Mouse (Mus musculus) kidney, postnatal 10 days (tissue): ENCODE measurements at regions not wholly inside any gene's neighbourhood (a gene's known extent, or its start where the extent isn't known, plus 50 kb on each side); places are given as distances from the start of the nearest gene placed in this dataset.
"Not testable (repeated sequence)": the region's sequence is repeated elsewhere in the genome, so short reads cannot be mapped to it uniquely, and the experiment has no call there.

Experiments
- DNase-seq: peaks from one replicate; pipeline ENCODE4 v3.0.0; 2021; ENCODE audit warnings: mixed read lengths

DNA sequence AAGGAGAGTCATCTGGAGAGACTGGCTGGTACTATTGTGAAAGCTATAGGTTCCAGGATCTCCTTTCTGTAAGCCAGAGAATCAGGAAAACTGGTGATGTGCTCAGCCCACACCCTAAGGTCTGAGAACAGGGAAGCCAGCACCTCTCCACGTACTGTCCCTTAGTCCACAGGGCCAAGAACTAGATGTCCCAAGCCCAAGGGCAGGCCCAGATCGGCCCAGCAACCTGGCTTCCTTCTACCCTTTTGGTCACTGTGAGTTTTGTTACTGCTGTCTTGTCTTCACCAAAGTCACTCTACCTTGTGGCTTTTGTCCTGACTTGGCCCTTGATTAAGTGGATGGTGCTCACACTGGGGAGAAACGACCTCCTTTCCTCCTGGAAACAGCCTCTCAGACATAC, 107.8 kb upstream of the Spata13 start:
- no peak for DNase-seq

DNA sequence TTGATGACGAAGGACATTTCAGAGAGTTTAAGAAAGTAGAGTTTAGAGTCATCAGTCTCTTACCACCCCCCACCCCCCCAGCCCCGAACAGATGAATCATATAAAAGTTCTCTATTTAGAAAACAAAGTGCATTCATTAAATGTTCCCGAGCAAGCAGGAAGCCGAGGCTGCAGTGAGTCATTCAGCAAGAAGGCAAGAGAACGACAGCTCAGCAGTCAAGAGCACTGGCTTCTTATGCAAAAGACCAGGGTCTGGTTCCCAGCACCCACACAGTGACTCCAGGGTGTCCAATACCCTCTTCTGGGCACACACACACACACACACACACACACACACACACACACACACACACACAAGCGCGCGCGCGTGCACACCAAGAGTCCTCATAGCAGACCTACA, 107.0 kb upstream of the Spata13 start:
- DNase-seq = peak; percentile 35

DNA sequence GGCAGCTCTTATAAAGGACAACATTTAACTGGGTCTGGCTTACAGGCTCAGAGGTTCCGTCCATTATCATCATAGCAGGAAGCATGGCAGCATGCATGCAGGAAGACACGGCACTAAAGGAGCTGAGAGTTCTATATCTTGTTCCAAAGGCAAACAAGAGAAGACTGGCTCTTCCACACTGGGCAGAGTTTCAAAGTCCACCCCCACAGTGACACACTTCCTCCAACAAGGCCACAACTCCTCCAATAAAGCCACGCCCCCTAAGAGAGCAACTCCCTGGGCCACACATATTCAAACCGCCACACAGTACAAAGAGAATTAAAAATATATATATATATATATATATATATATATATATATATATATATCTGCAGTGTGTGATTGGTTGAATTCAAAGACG, 105.8 kb upstream of the Spata13 start:
- peak; percentile 55 for DNase-seq

DNA sequence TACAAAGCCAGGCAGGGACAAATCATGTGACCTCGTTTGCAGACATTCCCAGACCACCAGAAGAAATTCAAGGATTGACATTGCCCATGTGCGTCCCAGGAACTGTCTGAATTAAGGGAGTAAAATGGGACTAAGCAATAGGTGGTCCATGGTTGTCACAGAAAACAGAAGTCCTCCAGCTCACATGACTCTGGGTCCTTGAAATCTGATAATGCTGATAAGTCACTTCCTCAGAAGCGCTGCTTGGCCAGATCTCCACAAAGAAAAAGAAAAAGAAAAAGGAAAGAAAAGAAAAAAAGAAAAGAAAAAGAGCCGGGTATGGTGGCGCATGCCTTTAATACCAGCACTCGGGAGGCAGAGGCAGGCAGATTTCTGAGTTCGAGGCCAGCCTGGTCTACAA, 105.3 kb upstream of the Spata13 start:
- no peak for DNase-seq

DNA sequence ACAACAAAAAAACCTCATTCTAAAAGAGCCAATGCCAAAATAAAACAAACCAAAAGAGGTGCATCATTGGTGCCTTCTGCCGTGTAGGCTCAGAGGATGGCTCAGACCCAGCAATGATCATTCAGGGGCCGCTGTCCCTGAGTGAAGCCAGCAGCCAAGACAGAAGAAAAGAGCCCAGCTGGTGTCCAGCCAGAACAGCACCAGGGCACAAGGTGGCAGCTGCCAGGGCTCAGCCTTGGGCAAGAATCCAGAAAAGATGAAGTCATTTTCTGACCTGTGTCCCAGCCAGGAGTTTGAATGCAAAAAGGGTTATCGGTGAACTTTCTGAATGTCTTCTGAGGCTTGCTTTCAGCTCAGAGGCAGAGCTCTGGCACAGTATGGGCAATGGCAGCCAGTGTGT, 104.8 kb upstream of the Spata13 start:
- peak; percentile 65 for DNase-seq

DNA sequence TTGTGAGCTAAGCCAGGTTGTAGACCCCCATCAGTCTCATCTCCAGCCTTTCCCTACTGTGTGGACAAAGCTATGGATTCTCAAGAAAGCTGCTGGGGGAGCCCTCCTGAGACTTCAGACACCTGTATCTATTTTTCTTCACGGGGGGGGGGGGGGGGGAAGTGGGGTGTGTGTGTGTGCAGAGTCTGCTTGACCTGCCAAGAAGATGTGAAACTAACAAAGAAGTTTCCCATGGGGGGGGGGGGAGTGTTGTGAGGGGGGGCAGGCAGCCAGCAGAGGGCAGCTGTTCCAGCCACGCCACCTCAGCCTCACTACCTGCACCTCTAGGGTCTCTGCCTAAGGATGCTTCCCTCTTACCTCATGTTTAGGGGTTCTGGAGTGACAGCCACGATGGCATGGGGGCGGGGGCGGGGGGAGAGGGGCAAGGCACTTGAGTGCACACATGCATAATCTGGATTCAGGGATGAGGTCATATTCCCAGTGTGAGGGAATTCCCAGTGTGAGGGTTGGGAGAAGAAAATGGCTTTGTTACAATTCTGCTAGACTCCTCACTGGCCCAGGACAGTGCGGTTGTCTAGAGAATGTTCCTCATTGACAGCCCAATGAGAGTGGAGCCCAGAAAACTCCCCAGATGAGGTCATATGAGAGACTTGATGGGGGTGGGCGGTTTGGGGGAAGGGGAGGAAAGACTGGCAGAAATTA, 104.0 kb upstream of the Spata13 start:
- no peak for DNase-seq

DNA sequence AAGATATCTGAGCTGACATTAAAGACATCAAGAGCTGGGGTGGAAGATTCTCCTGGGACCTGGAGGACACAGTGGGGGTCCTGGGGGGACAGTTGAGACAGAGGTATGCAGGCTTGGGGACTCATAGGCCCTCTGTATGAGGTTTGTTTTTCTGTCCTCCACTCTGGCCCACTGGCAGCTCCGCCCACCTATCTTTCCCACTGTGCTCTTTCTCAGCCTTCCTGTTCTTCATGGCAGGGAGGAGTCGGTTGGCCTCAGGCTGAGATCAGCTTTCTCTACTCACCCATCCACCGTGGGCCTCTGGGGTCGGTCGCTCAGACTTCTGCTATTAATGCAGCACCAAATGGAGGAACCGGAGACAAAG, 103.5 kb upstream of the Spata13 start:
- DNase-seq = no peak

DNA sequence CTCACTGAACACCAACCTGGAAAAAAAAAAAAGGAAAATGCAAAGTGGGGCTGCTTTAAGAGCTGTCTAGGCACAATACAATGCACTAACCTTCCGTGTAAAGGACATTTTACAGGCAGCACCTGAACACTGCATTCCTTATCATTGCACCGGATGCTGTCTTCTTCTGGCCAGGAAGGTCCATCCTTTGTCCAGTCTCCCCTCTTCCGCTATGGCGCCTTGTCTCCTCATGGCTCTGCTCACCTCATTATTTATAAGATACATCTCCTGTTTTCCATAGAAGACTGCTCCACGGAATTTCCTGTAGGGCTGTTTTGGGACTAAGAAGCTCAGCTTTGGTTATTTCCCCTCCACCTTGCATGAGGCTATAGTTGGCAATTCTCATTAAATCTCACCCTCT, 102.8 kb upstream of the Spata13 start:
- DNase-seq = no peak

DNA sequence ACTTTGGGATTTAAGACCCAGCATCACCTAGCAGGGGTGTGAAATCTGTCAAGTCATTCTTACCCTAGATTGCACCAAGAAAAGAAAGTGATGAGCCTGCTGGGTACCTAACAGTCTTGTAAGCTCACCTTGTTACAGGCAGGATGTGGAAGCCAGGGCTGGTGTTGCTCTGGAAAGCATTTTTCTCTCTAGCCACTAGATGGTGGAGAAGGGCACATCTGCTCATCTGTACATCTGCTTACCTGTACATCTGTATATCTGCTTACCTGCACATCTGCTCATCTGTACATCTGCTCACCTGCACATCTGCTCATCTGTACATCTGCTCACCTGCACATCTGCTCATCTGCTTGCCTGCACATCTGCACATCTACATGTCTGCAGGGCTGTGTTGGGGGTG, 102.0 kb upstream of the Spata13 start:
- no peak for DNase-seq

DNA sequence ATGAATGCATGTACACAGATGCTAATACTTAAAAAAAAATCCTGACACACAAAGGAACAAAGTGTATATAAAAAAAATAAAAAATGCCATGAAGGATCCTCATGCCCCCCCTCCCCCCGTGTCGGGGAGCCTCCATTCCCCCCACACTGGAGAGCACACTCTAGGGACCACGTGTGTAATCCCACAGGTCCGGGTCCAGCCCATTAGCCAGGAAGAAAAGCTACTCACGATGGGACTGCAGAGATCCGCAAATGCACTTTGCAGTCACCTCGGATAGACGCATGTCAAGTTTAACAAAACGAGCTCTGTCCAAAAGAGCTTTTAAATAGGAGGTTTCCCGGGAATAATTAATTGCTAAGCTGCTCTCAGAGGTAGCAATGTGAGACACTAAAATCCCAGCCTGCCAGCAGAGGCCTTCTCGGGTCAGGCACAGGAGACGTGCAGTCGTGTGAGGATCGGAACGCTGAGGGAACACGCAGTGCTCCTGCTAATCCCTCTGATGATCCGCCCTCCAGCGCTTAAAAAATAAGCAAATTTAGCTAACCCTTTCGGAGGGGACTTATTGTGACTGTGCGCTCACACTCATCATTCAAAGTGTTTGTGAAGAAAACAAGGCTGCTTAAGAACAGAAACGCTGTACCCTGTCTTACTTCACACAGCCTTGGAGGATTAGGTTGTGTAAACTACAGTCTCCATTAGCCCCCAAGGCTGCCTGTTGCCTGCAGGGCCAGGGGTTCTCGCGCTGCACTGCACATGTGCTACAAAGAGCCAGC, 100.2 kb upstream of the Spata13 start:
- DNase-seq = no peak

DNA sequence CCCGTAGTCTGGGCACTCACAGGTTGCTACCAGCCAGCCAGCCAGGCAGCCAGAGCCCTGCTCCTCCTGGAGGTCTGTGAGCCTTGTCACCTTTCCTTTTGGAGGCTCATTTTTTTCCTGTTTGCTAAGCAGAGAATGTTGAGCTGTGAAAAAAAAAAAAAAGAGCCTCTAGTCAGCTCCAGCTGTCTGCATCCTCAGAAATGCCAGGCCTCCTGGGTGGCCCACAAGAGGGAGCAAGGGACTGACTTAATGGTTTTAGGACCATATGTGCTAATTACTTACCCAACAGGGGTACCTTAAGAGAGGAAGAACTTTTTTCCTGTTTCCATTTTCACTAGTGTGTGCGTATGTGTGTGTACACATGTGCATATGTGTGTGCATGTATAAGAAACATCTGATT, 94.8 kb upstream of the Spata13 start:
- peak; percentile 60 for DNase-seq

DNA sequence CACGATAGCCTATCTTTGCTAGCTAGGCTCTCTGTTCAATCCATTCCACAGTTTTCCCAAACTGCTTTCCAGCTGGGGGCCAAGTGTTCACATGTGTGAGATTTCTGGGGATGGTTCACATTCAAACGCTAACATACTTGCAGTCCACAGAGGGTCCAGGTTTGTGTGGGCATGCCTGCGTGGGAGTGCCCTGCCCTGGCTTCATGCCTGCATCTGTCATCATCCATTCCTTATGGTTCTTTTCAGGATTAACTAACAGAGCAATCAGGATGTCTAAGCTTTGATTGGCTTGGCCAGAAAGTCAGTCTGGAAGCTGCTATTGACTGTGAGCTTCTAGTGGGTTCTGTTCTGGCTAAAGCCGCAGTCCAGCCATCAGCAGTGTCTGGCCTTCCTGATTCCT, 93.7 kb upstream of the Spata13 start:
- no peak for DNase-seq

DNA sequence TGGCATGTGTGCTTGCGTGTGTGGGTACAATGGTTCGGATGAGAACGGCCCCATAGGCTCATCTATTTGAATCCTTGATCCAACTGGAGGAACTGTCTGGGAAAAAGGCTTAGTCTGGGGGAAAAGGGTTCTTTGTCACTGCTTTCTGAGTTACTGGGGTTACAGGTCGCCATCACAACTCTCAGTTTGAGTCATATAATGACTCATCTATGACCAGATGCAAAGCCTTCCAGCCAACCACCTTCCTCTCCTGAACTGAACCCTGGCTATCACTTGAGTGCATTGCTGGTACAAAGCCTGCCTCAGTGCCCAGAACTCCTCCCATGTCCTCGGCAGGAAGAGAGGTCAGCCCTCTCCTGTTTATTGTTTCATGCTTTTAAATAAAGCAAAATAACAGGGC, 92.2 kb upstream of the Spata13 start:
- DNase-seq = no peak

DNA sequence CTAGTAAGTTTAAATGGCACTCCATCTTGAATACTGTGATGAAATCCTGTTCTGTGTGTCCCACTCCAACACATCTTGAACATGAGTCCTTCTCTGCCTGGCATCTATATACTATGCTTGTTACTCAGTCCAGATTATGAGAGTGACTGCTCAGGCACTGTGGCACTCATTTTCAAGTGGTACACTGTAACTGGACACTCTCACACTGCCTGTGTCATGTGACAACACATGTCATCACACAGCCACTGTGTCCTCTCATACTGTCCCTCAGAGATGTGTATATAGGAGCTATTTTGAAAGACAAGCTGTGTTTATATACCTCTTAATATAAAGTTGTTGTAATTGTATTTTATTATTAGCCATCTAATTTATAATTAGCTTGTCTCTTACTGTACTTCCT, 89.0 kb upstream of the Spata13 start:
- DNase-seq = no peak

DNA sequence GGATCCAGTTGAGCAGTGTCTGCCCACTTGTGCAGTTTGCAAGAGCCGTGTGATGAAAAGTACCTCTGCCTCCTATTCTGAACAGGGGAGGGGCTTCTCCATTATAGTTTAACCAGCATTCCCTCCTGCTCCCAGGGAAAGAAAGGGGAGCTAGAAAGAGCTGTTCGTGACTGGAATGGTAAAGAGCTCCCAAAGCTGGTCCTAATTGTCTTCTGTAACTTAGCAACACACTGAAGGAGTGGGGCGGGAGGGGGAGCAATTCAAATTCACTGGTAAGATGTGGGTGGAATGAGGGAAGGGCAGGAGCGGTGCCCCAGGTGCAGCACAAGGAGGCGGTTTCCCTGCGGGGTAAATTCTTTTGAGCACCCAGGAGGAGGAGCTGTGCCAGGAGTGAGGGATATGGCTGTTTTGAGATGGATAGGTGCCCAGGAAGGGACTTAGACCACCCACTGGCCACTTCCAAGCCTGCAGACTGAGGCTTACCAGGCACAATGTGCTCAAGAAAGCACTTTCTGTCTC, 79.5 kb upstream of the Spata13 start:
- peak; percentile 64 for DNase-seq

DNA sequence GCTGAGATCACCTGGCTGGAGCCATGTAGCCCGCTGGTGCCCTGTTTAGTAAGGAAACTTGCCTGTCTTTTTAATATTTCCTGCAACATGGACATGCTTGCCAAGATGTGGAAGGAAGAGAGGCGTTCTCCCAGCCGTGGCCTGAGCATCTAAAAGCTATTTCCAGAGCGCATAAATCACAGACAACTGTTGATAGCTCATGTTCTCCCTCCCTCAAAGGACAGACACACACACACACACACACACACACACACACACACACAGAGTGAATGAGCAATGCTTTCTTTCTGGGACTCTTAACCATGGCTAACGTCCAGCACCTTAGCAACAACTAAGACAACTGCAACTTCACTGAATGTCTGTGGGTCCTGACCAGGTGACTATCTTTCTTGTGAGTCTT, 77.3 kb upstream of the Spata13 start:
- DNase-seq = peak; percentile 74

DNA sequence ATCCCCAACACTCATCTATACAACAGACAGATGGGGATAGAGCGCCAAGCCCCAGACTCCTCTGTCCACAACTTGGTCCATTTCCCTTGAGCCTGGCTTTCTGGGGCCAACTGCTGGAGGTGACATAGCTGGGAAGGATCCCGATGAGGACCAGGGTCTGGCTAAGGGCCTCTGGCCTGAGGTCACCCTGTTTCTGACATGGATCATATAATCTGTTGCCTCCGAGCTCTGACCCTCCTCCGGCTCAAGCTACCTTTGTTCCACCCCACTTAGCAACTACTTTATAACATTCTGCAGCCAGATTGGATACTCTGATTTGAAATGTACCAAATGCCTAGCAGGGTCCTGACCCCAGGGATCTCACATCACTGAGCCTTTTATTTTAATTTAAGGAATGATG, 76.8 kb upstream of the Spata13 start:
- peak; percentile 47 for DNase-seq

DNA sequence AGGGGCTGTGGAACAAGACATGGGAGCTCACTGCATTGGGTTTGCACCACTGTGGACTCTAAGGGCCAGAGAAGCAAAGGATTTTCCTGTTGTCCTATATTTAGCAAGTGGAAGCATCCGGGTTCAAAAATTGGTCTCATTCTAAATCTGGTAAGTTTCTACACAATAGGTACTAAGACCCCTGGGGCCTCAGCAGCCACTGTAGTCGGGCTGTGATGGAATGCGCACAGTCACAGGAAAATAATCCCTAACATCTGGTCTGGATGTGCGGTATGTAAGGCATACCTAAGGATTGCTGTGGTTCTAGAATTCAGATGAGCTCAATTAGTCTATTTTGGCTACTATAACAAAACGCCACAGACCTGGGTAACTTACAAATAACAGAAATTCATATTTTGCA, 74.4 kb upstream of the Spata13 start:
- peak; percentile 16 for DNase-seq

DNA sequence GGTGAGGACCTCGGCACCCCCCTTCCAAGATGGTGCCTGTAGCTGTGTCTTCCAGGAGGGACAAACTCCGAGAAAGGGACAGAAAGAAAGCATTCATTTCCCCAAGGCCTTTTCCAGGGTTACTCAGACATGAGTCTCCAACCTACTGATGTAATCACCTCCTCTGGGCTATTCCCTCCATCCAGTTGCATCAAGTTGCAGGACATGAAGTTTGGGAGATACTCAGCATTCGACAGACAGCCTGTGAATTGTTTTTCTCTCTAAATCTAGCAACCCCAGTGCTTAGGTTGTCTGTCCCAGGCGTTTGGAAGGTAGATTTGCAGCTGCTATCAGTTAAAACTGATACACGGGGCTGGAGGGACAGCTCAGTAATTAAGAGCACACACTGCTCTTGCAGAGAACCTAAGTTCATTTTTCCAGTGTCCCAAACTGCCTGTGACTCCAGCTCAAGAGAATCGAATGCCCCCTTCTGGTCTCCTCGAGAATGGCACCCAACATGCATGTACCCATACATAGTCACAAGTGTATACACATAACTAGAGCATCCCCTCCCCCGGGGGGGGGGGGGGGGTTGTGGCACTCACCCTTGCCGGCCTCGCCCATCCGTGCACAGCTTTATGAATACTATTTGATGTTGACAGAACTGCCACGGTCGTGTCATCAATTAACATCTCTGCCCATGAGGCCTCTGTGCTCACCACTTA, 73.8 kb upstream of the Spata13 start:
- DNase-seq = peak; percentile 59

DNA sequence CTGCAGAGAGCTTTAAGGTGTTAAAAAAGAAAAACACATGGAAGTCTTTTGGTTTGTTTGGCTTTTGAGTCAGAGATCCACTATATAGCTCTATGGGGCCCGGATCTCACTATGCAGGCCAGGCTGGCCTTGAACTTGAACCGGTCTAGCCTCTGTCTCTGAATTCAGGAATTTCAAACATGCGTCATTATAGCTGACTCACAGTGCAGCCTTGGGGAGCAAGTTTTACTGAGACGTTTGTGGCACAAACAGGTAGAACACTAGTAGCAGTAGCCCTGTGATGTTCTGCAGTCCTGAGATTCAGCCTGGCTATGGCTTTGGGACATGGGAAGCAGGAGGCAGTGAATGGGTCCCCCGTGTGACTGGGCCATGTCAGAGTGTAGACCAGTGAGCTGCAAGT, 57.5 kb upstream of the Spata13 start:
- DNase-seq = no peak

DNA sequence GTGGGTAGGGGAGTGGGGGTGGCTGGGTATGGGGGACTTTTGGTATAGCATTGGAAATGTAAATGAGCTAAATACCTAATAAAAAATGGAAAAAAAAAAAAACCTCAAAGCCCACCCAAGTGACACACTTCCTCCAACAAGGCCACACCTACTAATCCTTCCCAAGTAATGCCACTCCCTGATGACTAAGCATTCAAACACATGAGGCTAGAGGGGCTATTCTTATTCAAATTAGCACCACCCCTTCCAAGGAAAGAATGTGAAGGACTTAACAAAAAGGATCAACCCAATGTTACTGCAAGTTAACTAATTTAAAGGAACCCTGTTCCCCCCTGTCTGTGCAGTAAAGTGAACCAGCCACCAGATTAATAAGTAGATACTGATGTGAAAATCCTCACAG, 53.7 kb upstream of the Spata13 start:
- not testable (repeated sequence) for DNase-seq
